Mouse (Mus musculus) heart, embryonic 14.5 days (tissue): ENCODE measurements around the gene Zfp786. TPM values are rescaled to one million over a fixed set of nuclear protein-coding genes. Genes with fewer than 3 reads are reported as not detected.

ENCODE experiments used
- ATAC-seq: fragments of 200-750 bp; cut with Nextera tagmentation; 2 replicates; pipeline ENCODE4 v1.8.0; 2017; ENCODE audit warnings: low read depth, moderate TSS enrichment; ENCODE audit not compliant: insufficient number of reproducible peaks, insufficient read depth, low FRiP score
- H3K27ac ChIP-seq, 2 experiments: fragments of 200-500 bp in 1 of 2; fragments of 300-500 bp in 1 of 2; sonication (generic) in 1 of 2; replicated peaks in 1 of 2; 2 replicates each; pipeline ENCODE4 v1.5.1; 2012 to 2014; ENCODE audit warnings: low read depth in 2 of 2, low read length in 2 of 2, control low read depth in 1 of 2, mild to moderate bottlenecking in 1 of 2, mixed read lengths in 1 of 2; ENCODE audit not compliant: control insufficient read depth in 1 of 2, insufficient read depth in 1 of 2
- H3K27me3 ChIP-seq: fragments of 300-500 bp; sonication (generic); 2 replicates; pipeline ENCODE4 v1.6.1; 2014; ENCODE audit warnings: mild to moderate bottlenecking, low read length, control low read depth; ENCODE audit not compliant: control insufficient read depth, insufficient read depth
- H3K36me3 ChIP-seq: fragments of 300-500 bp; sonication (generic); 2 replicates; pipeline ENCODE4 v1.6.1; 2014; ENCODE audit warnings: mild to moderate bottlenecking, control low read depth, low read length, mixed read lengths; ENCODE audit not compliant: control insufficient read depth, insufficient read depth
- H3K4me1 ChIP-seq, 2 experiments: fragments of 200-500 bp in 1 of 2; fragments of 300-500 bp in 1 of 2; sonication (generic) in 1 of 2; 2 replicates each; pipeline ENCODE4 v1.6.1; 2012 to 2014; ENCODE audit warnings: low read length in 2 of 2, control low read depth in 1 of 2, mixed read lengths in 1 of 2; ENCODE audit not compliant: control insufficient read depth in 2 of 2, insufficient read depth in 2 of 2
- H3K4me2 ChIP-seq: fragments of 300-500 bp; sonication (generic); 2 replicates; pipeline ENCODE4 v1.6.1; 2014; ENCODE audit warnings: mild to moderate bottlenecking, low read length
- H3K4me3 ChIP-seq, 2 experiments: fragments of 200-500 bp in 1 of 2; fragments of 300-500 bp in 1 of 2; sonication (generic) in 1 of 2; 2 replicates each; pipeline ENCODE4 v1.5.1; 2012 to 2014; ENCODE audit warnings: low read length in 2 of 2, mild to moderate bottlenecking in 2 of 2, control low read depth in 1 of 2, low read depth in 1 of 2, moderate library complexity in 1 of 2; ENCODE audit not compliant: control insufficient read depth in 1 of 2, insufficient read depth in 1 of 2
- H3K9ac ChIP-seq: fragments of 300-500 bp; sonication (generic); 2 replicates; pipeline ENCODE4 v1.6.1; 2014; ENCODE audit warnings: mild to moderate bottlenecking, low read length
- H3K9me3 ChIP-seq: fragments of 300-500 bp; sonication (generic); 2 replicates; pipeline ENCODE4 v1.6.1; 2016; ENCODE audit warnings: low read length, control low read depth; ENCODE audit not compliant: control insufficient read depth
- WGBS: fragments of 180-500 bp; shearing (Covaris S2); extraction: QIAGEN DNeasy Blood & Tissue Kit; methylation state at CpG from one replicate; pipeline ENCODE4 v1.1.7; 2014; 5-methylcytosine and 5-hydroxymethylcytosine counted together
- polyA plus RNA-seq: library from polyadenylated mRNA; unstranded; fragments of >200 nt; fragmentation: Nextera tagmentation; extraction: Ambion mirVana; gene quantifications from 2 replicates; pipeline ENCODE4 v1.2.1, GENCODE M21; 2014

Gene Zfp786
- polyA plus RNA-seq, 1 experiment from 2014 or later = 1.4 TPM

DNA sequence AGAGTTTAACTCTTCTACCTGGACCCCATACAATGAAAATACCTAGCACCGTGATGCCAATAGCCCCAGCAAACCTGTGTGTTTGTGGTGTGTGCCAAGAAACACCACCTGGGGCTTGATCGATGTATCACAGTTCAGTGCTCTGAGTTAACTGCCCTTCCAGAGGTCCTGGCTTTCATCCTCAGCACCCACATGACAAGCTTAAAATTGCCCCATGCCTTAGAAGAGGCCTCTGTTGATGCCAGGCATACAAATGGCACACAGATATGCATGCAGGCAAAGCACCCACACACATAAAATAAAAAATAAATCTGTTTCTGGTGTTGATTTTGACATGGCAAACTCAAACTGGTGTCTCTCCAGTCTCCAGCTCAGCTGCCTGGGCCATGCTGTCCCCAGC lies 38.1 kb downstream of the Zfp786 start:
- Histone ChIP-seq H3K36me3 (peaks cover 31% of the 10 kb centered on the region), H3K9ac (no peak overlapping the region), H3K9me3 (no peaks in the 10 kb centered on the region), H3K4me1 (peaks cover 0 to 3% of the 10 kb centered on the region in 2 experiments; a peak in 1 of 4 replicates), H3K27ac (no peak overlapping the region), H3K27me3 (no peaks in the 10 kb centered on the region), H3K4me3 (no peak overlapping the region), H3K4me2 (no peak overlapping the region)
- no peak for ATAC-seq
- WGBS = 86% methylated on average over 2 of the region's 2 CpGs

GRCm38 (mm10) chr6:47790745-47791144 lies 39.9 kb downstream of the Zfp786 start:
- Histone ChIP-seq H3K4me1 (peaks cover 0 to 3% of the 10 kb centered on the region in 2 experiments; a peak in 1 of 4 replicates), H3K4me2 (no peak overlapping the region), H3K27me3 (no peaks in the 10 kb centered on the region), H3K4me3 (no peak overlapping the region), H3K36me3 (peaks cover 14% of the 10 kb centered on the region), H3K9ac (no peak overlapping the region), H3K9me3 (no peaks in the 10 kb centered on the region), H3K27ac (no peak overlapping the region)
- no peak for ATAC-seq
- 40% methylated on average over 2 of the region's 2 CpGs for WGBS

DNA sequence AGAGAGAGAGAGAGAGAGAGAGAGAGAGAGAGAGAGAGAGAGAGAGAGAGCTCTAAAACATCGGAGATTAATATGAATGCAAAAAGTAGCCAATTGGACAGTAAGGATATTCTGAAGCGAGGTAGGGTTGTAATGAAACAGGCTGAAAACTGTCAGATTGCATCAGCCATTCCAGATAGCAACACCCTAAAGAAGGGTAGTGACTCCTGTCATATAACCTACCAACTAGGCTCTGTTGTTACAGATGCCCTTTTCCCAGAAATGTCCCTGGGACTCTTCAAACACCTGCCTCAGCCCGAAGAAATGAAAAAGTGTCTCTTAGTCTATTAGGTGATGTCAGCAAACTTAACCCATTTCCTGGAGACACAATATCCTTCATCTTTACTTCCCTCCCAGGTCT lies 41.8 kb downstream of the Zfp786 start:
- H3K9ac ChIP-seq = peak overlapping the region; percentile 83
- H3K27me3 ChIP-seq = no peaks in the 10 kb centered on the region
- no peaks in the 10 kb centered on the region for H3K9me3 ChIP-seq
- WGBS = 34% methylated on average over 3 of the region's 3 CpGs
- H3K36me3 ChIP-seq = no peaks in the 10 kb centered on the region
- H3K4me3 ChIP-seq = peak overlapping the region; percentile 55 to 95; a peak in 3 of 4 replicates
- H3K4me2 ChIP-seq = peak overlapping the region; percentile 68
- peak overlapping the region; percentile 92 to 100 for H3K27ac ChIP-seq
- peaks cover 0 to 3% of the 10 kb centered on the region in 2 experiments; a peak in 1 of 4 replicates for H3K4me1 ChIP-seq
- no peak for ATAC-seq

DNA sequence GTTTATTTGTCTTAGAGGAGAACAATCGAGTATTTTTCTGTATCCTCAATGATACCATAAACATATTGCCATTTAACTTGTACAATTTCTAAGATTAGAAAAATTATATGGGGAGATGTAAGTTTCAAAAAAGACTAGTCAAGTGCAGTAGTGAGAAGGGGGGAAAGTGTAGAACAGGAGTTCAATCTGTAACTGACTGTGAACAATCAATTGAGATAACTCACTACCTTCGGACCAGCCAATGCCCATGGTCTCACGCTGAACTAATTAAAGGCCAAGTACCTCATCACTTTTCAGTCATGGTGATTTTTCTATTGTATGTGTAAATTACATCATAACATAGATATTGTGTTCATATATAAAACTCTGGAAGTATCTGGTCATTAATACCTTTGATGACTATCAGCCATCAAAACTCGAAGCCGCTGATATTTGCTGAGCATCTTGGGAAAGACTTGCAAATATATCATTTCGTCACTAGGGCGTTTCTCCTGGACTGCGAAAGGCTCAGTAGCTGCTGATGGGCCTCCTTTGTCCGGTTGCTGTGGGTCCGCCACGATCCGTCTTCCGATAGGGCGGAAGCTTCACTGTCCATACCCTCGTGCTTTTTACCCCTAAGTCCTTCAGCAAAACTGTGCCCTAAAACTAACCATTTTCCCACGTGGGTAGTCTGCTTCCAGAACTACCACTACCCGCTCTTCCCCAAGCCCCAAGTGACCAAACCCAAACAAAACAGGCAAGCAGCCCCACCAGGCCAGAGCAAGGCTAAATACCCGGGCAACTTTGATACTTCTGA lies 42.5 kb downstream of the Zfp786 start:
- Histone ChIP-seq H3K4me3 (peak overlapping the region; percentile 55 to 95), H3K4me2 (peak overlapping the region; percentile 68), H3K4me1 (peaks cover 0 to 3% of the 10 kb centered on the region in 2 experiments; a peak in 1 of 4 replicates), H3K27me3 (no peaks in the 10 kb centered on the region), H3K36me3 (no peaks in the 10 kb centered on the region), H3K9me3 (no peaks in the 10 kb centered on the region), H3K27ac (peak overlapping the region; percentile 92 to 100), H3K9ac (peak overlapping the region; percentile 83)
- peak; percentile 83 for ATAC-seq
- WGBS = 1% methylated on average over 18 of the region's 18 CpGs

GRCm38 (mm10) chr6:47784707-47785412 lies 45.8 kb downstream of the Zfp786 start:
- Histone ChIP-seq H3K9ac (no peak overlapping the region), H3K27ac (no peak overlapping the region), H3K4me2 (no peak overlapping the region), H3K4me3 (no peak overlapping the region), H3K4me1 (peaks cover 0 to 8% of the 10 kb centered on the region in 2 experiments; a peak in 2 of 4 replicates), H3K27me3 (no peaks in the 10 kb centered on the region), H3K36me3 (no peaks in the 10 kb centered on the region), H3K9me3 (no peaks in the 10 kb centered on the region)
- WGBS = 74% methylated on average over 5 of the region's 5 CpGs
- ATAC-seq = no peak

- H3K9ac ChIP-seq = peak overlapping the region; percentile 72
- WGBS = under 1% methylated on average over 21 of the region's 21 CpGs
- peak; percentile 66 for ATAC-seq
These were observed 49.3 kb downstream of the Zfp786 start for GRCm38 (mm10) chr6:47781091-47781968.

DNA sequence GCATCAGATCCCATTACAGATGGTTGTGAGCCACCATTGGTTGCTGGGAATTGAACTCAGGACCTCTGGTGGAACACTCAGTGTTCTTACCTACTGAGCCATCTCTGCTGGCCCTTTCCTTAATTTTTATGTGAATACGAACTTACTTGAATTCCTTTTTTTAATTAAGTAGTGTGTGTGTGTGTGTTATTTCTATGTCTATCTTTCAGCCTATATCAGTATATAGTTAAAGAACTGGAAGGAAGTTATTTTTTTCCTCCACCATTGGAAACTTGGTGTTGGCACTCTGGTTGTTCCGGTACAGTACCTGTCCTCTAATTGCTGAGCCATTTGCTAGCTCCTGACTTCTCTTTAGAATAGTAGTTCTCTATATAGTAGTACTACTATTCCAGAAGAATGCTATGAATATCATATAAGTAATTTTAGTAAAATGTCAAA lies 50.1 kb downstream of the Zfp786 start:
- H3K4me2 ChIP-seq = peak overlapping the region; percentile 62
- peaks cover 2% of the 10 kb centered on the region; the same call in 1 of the 2 replicates for H3K27me3 ChIP-seq
- peaks cover 0 to 5% of the 10 kb centered on the region in 2 experiments; a peak in 2 of 4 replicates for H3K4me1 ChIP-seq
- H3K9me3 ChIP-seq = no peaks in the 10 kb centered on the region
- peak overlapping the region in 1 of 2 experiments; percentile 51; a peak in 3 of 4 replicates for H3K4me3 ChIP-seq
- no peaks in the 10 kb centered on the region for H3K36me3 ChIP-seq
- WGBS = 16% methylated on average over 2 of the region's 2 CpGs
- peak overlapping the region in 1 of 2 experiments; percentile 79; a peak in 1 of 4 replicates for H3K27ac ChIP-seq
- H3K9ac ChIP-seq = peak overlapping the region; percentile 72
- ATAC-seq = no peak

More at GRCm38 (mm10) chr6:47781091-47781968, 49.3 kb downstream of the Zfp786 start:
- peaks cover 2% of the 10 kb centered on the region; the same call in 1 of the 2 replicates for H3K27me3 ChIP-seq
- no peaks in the 10 kb centered on the region for H3K36me3 ChIP-seq
- H3K4me1 ChIP-seq = peaks cover 0 to 5% of the 10 kb centered on the region in 2 experiments; a peak in 2 of 4 replicates
- H3K27ac ChIP-seq = peak overlapping the region; percentile 79 to 82
- no peaks in the 10 kb centered on the region for H3K9me3 ChIP-seq
- peak overlapping the region; percentile 62 for H3K4me2 ChIP-seq
- H3K4me3 ChIP-seq = peak overlapping the region; percentile 51
